8 mouse cellular contexts compared by ENCODE assay signal in genomic region chr4:137388059-137388794, GRCm38 (mm10). TPM values are rescaled to one million over a fixed set of nuclear protein-coding genes. Genes with fewer than 3 reads are reported as not detected.
DNase-seq lines count a peak whose midpoint lies in the region; ATAC-seq and TF ChIP-seq lines count a peak whose summit lies in the region.

No protein-coding gene starts in this region.

- H3K4me1 ChIP-seq in CH12.LX (ENCODE audit: control insufficient read depth in 1 of 2, insufficient read depth in 2 of 2) = peaks cover 4 to 11% of the 10 kb centered on the region in 2 experiments; a peak in 2 of 4 replicates
- 0 out of 2 replicates have a peak, but pooled peaks cover 2% of the 10 kb centered on the region for H3K4me1 ChIP-seq in forebrain, embryonic 11.5 days (replicated peaks; ENCODE audit: control insufficient read depth, insufficient read depth, low read length)
- 0 out of 2 replicates have a peak, but pooled peaks cover 5% of the 10 kb centered on the region for H3K4me1 ChIP-seq in heart, embryonic 16.5 days (ENCODE audit: control insufficient read depth, insufficient read depth, low read length)
- H3K4me1 ChIP-seq in liver, embryonic 15.5 days (replicated peaks) = peaks cover 31% of the 10 kb centered on the region
- H3K4me1 ChIP-seq in neural tube, embryonic 12.5 days = peaks cover 16% of the 10 kb centered on the region; the same call in 1 of the 2 replicates

- dilution Hi-C loops in CH12.LX (cut with MboI; ENCODE audit: extremely low pct_ligation_motif_present, extremely low pct_unique_long_range_greater_than_20kb, low sequenced_read_pairs) = no loop called here

- ATAC-seq in forebrain, embryonic 11.5 days (replicated peaks; ENCODE audit: low FRiP score) = peak; percentile 90
- ATAC-seq in heart, embryonic 16.5 days (replicated peaks; ENCODE audit: extremely low read depth, insufficient read depth, low FRiP score) = peak; percentile 93
- ATAC-seq in liver, embryonic 15.5 days (ENCODE audit: insufficient read depth) = peak; percentile 93
- peak; percentile 90 for ATAC-seq in neural tube, embryonic 12.5 days (ENCODE audit: low FRiP score, low read depth)

- TF ChIP-seq POLR2A in CH12.LX (IDR thresholded peaks at IDR 0.05; ENCODE audit: low read depth, low read length) = peak; percentile 92

- peaks cover 2% of the 10 kb centered on the region for H3K9me3 ChIP-seq in CH12.LX (replicated peaks; ENCODE audit: low read length)
- no peaks in the 10 kb centered on the region for H3K9me3 ChIP-seq in forebrain, embryonic 11.5 days (ENCODE audit: control insufficient read depth, low read length)
- H3K9me3 ChIP-seq in heart, embryonic 16.5 days (replicated peaks; ENCODE audit: control insufficient read depth, low read length) = 0 out of 2 replicates have a peak, but pooled peaks cover 3% of the 10 kb centered on the region
- H3K9me3 ChIP-seq in liver, embryonic 15.5 days (replicated peaks) = 0 out of 2 replicates have a peak, but pooled peaks cover 3% of the 10 kb centered on the region
- no peaks in the 10 kb centered on the region for H3K9me3 ChIP-seq in neural tube, embryonic 12.5 days

- WGBS in forebrain, embryonic 11.5 days = under 1% methylated on average over 46 of the region's 46 CpGs
- WGBS in heart, embryonic 16.5 days = under 1% methylated on average over 46 of the region's 46 CpGs
- 3% methylated on average over 46 of the region's 46 CpGs for WGBS in liver, embryonic 15.5 days (ENCODE audit: insufficient replicate concordance)
- WGBS in neural tube, embryonic 12.5 days = under 1% methylated on average over 46 of the region's 46 CpGs

- no peaks in the 10 kb centered on the region for H3K27me3 ChIP-seq in CH12.LX (replicated peaks)
- no peaks in the 10 kb centered on the region for H3K27me3 ChIP-seq in forebrain, embryonic 11.5 days (ENCODE audit: control insufficient read depth, insufficient read depth, low read length)
- H3K27me3 ChIP-seq in heart, embryonic 16.5 days (ENCODE audit: control insufficient read depth, insufficient read depth, low read length) = no peaks in the 10 kb centered on the region
- H3K27me3 ChIP-seq in liver, embryonic 15.5 days = no peaks in the 10 kb centered on the region
- H3K27me3 ChIP-seq in neural tube, embryonic 12.5 days (replicated peaks) = no peaks in the 10 kb centered on the region

- no peak for TF ChIP-seq RAD21 in CH12.LX (IDR thresholded peaks at IDR 0.05; ENCODE audit: low read depth, low read length)

- peaks cover 9% of the 10 kb centered on the region; the same call in 1 of the 2 replicates for H3K79me2 ChIP-seq in CH12.LX (replicated peaks; ENCODE audit: control insufficient read depth, extremely low read depth, insufficient read depth, poor library complexity, severe bottlenecking)

- H3K4me3 ChIP-seq in CH12.LX (replicated peaks in 1 of 3; ENCODE audit: low read depth in 2 of 3, low read length in 2 of 3, poor library complexity in 1 of 3) = peak overlapping the region; percentile 89 to 93 (median 92)
- H3K4me3 ChIP-seq in forebrain, embryonic 11.5 days (ENCODE audit: low read depth, low read length) = peak overlapping the region; percentile 69
- H3K4me3 ChIP-seq in heart, embryonic 16.5 days (ENCODE audit: low read length) = peak overlapping the region; percentile 87
- H3K4me3 ChIP-seq in liver, embryonic 15.5 days (replicated peaks) = peak overlapping the region; percentile 72
- peak overlapping the region; percentile 83 for H3K4me3 ChIP-seq in neural tube, embryonic 12.5 days

- in situ Hi-C loops in CH12.LX (cut with MboI; ENCODE audit: low pct_ligation_motif_present, low pct_unique_long_range_greater_than_20kb, low sequenced_read_pairs) = no loop called here

- H3K4me2 ChIP-seq in CH12.LX (ENCODE audit: insufficient read depth, low read depth, poor library complexity, severe bottlenecking) = peak overlapping the region; percentile 83
- peak overlapping the region; percentile 59 for H3K4me2 ChIP-seq in forebrain, embryonic 11.5 days (ENCODE audit: low read depth, low read length, severe bottlenecking)
- peak overlapping the region; percentile 85 for H3K4me2 ChIP-seq in heart, embryonic 16.5 days (ENCODE audit: low read depth, low read length)
- peak overlapping the region; percentile 87 for H3K4me2 ChIP-seq in liver, embryonic 15.5 days
- peak overlapping the region; percentile 85 for H3K4me2 ChIP-seq in neural tube, embryonic 12.5 days (replicated peaks)

- peak overlapping the region; percentile 63 for H3K27ac ChIP-seq in CH12.LX (ENCODE audit: insufficient read depth, low read depth)
- H3K27ac ChIP-seq in forebrain, embryonic 11.5 days (ENCODE audit: low read depth, low read length) = peak overlapping the region; percentile 72
- H3K27ac ChIP-seq in heart, embryonic 16.5 days (ENCODE audit: low read length) = peak overlapping the region; percentile 92
- H3K27ac ChIP-seq in liver, embryonic 15.5 days (replicated peaks) = peak overlapping the region; percentile 94
- H3K27ac ChIP-seq in neural tube, embryonic 12.5 days = peak overlapping the region; percentile 72

- H3K9ac ChIP-seq in CH12.LX (ENCODE audit: insufficient read depth, low read depth) = peak overlapping the region; percentile 87
- peak overlapping the region; percentile 83 for H3K9ac ChIP-seq in forebrain, embryonic 11.5 days (ENCODE audit: low read length)
- H3K9ac ChIP-seq in heart, embryonic 16.5 days (ENCODE audit: low read length) = peak overlapping the region; percentile 93
- H3K9ac ChIP-seq in liver, embryonic 15.5 days = peak overlapping the region; percentile 73
- peak overlapping the region; percentile 78 for H3K9ac ChIP-seq in neural tube, embryonic 12.5 days

- no peak for TF ChIP-seq EP300 in CH12.LX (IDR thresholded peaks at IDR 0.05; ENCODE audit: low read length)

- peak; percentile 94 for DNase-seq in CH12.LX (ENCODE audit: extremely low read depth)
- peak; percentile 87 for DNase-seq in c-Kit-positive CD71-positive TER-119-negative erythroid progenitor cells, embryonic 14.5 days (ENCODE audit: low read depth)
- peak; percentile 88 for DNase-seq in forebrain, embryonic 11.5 days (ENCODE audit: low spot score)
- peak; percentile 90 for DNase-seq in kidney, postnatal 36 days
- peak; percentile 94 for DNase-seq in telencephalon, adult 2 months (ENCODE audit: low read depth, low spot score)

- peaks cover 0 to 12% of the 10 kb centered on the region in 2 experiments for H3K36me3 ChIP-seq in CH12.LX (replicated peaks in 1 of 2; ENCODE audit: control insufficient read depth in 1 of 2, insufficient read depth in 1 of 2, low read length in 1 of 2)
- no peaks in the 10 kb centered on the region for H3K36me3 ChIP-seq in forebrain, embryonic 11.5 days (ENCODE audit: control insufficient read depth, insufficient read depth, low read length)
- no peaks in the 10 kb centered on the region for H3K36me3 ChIP-seq in heart, embryonic 16.5 days (ENCODE audit: control insufficient read depth, insufficient read depth)
- no peaks in the 10 kb centered on the region for H3K36me3 ChIP-seq in liver, embryonic 15.5 days (replicated peaks)
- H3K36me3 ChIP-seq in neural tube, embryonic 12.5 days = 0 out of 2 replicates have a peak, but pooled peaks cover 3% of the 10 kb centered on the region

- no peak for TF ChIP-seq CTCF in CH12.LX (conservative IDR thresholded peaks at IDR 0.05 in 1 of 2, IDR thresholded peaks at IDR 0.05 in 1 of 2; ENCODE audit: low read depth in 2 of 2, low read length in 2 of 2)

TF ChIP-seq in CH12.LX, 34 proteins besides CTCF, POLR2A, EP300 and RAD21 (continues in another document):
- TF ChIP-seq GABPA (IDR thresholded peaks at IDR 0.05; ENCODE audit: insufficient replicate concordance, low read depth, low read length) (no peak; the same call in 1 of the 2 replicates), BHLHE40 (IDR thresholded peaks at IDR 0.05; ENCODE audit: low read depth, low read length) (peak; percentile 46), KAT2A (IDR thresholded peaks at IDR 0.05; ENCODE audit: insufficient replicate concordance, low read length) (peak; percentile 87; the same call in 1 of the 2 replicates), IRF4 (IDR thresholded peaks at IDR 0.05; ENCODE audit: low read depth, low read length) (peak; percentile 54; the same call in 1 of the 2 replicates), ZMIZ1 (IDR thresholded peaks at IDR 0.05; ENCODE audit: low read depth, low read length) (peak; percentile 76), PAX5 (IDR thresholded peaks at IDR 0.05; ENCODE audit: low read length) (no peak), ZC3H11A (IDR thresholded peaks at IDR 0.05; ENCODE audit: low read depth, low read length) (no peak), MYC (IDR thresholded peaks at IDR 0.05; ENCODE audit: low read depth, low read length) (peak; percentile 90), E2F4 (IDR thresholded peaks at IDR 0.05; ENCODE audit: insufficient replicate concordance, low read depth, low read length) (no peak; the same call in 1 of the 2 replicates)

RNA-seq across cellular contexts. Expression of gene Cela3a, which starts 21.4 kb away (rescaled TPM):
- total RNA-seq in CH12.LX (2012; rRNA removed) (not detected in 2 replicates), CH12.LX (2014; rRNA removed) (not detected in 2 replicates)
- polyA plus RNA-seq in CH12.LX (2012; ENCODE audit: insufficient read length, low read depth) = not detected in 2 replicates
- polyA plus RNA-seq in forebrain, embryonic 11.5 days (2014; fragmentation: Nextera tagmentation; extraction: Ambion mirVana) = not detected in 2 replicates
- polyA plus RNA-seq in heart, embryonic 16.5 days (2015; fragmentation: Nextera tagmentation; extraction: Ambion mirVana) = not detected in 2 replicates
- polyA plus RNA-seq in liver, embryonic 15.5 days (2015; fragmentation: Nextera tagmentation; extraction: Ambion mirVana) = not detected in 2 replicates
- not detected in 2 replicates for polyA plus RNA-seq in neural tube, embryonic 12.5 days (2016; fragmentation: Nextera tagmentation; extraction: Ambion mirVana)

RNA-seq across cellular contexts. Expression of gene Cdc42, which starts 30.7 kb away (rescaled TPM):
- total RNA-seq in CH12.LX (2012; rRNA removed) = 209 and 241 TPM in 2 replicates
- 594 and 605 TPM in 2 replicates for total RNA-seq in CH12.LX (2014; rRNA removed)
- 367 and 378 TPM in 2 replicates for polyA plus RNA-seq in CH12.LX (2012; ENCODE audit: insufficient read length, low read depth)
- polyA plus RNA-seq in forebrain, embryonic 11.5 days (2014; fragmentation: Nextera tagmentation; extraction: Ambion mirVana) = 623 and 626 TPM in 2 replicates
- 497 and 514 TPM in 2 replicates for polyA plus RNA-seq in heart, embryonic 16.5 days (2015; fragmentation: Nextera tagmentation; extraction: Ambion mirVana)
- 247 and 249 TPM in 2 replicates for polyA plus RNA-seq in liver, embryonic 15.5 days (2015; fragmentation: Nextera tagmentation; extraction: Ambion mirVana)
- 665 and 674 TPM in 2 replicates for polyA plus RNA-seq in neural tube, embryonic 12.5 days (2016; fragmentation: Nextera tagmentation; extraction: Ambion mirVana)

RNA-seq across cellular contexts. Expression of gene Cela3b, which starts 42.1 kb away (rescaled TPM):
- total RNA-seq in CH12.LX (2012; rRNA removed) (not detected in 2 replicates), CH12.LX (2014; rRNA removed) (not detected in 2 replicates)
- polyA plus RNA-seq in CH12.LX (2012; ENCODE audit: insufficient read length, low read depth) = not detected in 2 replicates
- polyA plus RNA-seq in forebrain, embryonic 11.5 days (2014; fragmentation: Nextera tagmentation; extraction: Ambion mirVana) = not detected in 2 replicates
- 0.35 TPM in 1 of 2 replicates, not detected in the other for polyA plus RNA-seq in heart, embryonic 16.5 days (2015; fragmentation: Nextera tagmentation; extraction: Ambion mirVana)
- polyA plus RNA-seq in liver, embryonic 15.5 days (2015; fragmentation: Nextera tagmentation; extraction: Ambion mirVana) = 0.18 and 1.0 TPM in 2 replicates
- polyA plus RNA-seq in neural tube, embryonic 12.5 days (2016; fragmentation: Nextera tagmentation; extraction: Ambion mirVana) = not detected in 2 replicates

Comparison
In these comparisons a context has a peak if more than half of its experiments do, and no peak if none do; other contexts are left out.
1. Peak in every context shown above with its lines: DNase-seq, ATAC-seq, H3K4me3 ChIP-seq and H3K27ac ChIP-seq.